Mouse (Mus musculus) c-Kit-positive CD71-positive TER-119-negative erythroid progenitor cells, embryonic 14.5 days (primary cell): Measurements from ENCODE around the gene Camkv.

Experiments
- DNase-seq: peaks from one replicate; pipeline ENCODE4 v3.0.0-alpha.2; 2013; ENCODE audit warnings: low read depth

Gene Camkv

GRCm38 (mm10) chr9:107923021-107923420, 12.5 kb upstream of the Camkv start:
- DNase-seq: peak; percentile 43

GRCm38 (mm10) chr9:107923956-107924355, 11.5 kb upstream of the Camkv start:
- DNase-seq: no peak

DNA sequence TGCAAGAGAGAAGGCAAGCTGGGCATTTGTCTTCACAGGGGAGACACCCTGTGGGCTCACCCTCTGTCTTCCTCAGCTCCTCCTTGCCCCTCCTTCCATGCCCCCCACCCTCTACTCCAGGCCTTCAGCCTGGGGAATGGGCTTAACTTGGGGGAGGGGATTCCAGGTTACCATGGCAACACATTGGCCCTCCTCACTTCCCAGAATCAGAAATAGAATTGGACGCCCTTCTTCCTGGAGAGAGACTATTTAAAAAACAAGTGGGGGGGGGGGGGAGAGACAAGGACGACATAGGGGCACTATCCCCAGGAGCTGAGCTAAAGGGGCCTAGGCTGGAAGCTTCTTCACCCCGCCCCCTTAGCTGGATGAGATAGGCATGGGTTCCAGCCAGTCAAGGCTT, 10.2 kb upstream of the Camkv start:
- DNase-seq: no peak

DNA sequence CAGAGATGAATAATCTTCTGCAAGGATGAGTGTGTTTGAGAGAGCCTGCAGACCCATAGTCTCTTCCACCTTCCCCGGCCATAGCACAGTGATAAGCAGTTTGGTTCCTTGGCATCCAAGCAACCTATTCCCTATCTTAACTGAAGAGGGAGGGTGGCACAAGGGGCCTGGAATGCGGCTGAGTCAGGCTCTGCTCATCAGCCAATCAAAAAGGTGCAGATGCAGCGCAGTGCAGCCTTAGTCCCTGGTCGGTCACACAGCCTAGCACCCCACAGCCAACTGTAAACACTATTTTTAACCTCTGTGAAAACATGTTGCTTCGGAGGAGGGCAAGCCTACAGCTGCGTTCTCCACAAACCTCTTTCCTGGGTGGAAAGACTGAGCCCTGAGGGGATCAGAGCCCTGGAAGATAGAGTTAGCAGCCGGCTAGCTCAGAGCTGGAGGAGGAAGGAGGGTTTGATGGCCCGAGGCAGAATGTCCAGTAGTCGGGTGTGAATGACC, 8.5 kb upstream of the Camkv start:
- DNase-seq: no peak

DNA sequence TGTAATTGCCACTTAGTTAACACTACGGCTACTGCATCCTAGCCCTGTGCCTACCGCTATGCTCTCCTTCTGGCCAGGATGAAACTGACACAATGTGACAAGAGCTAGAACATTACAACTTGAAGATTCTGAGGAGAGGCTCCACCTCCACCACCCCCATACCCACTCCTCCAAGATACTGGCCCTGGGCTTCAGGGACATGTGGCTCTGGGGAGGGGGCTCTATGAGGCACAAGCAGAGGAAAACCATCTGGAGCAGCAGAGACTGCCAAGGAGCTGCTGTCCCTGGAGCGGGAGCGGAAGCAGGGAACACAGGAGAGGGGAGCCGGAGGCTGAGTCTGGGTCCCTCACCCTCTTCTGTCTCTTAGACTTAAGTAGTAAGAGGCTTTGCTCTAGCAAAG, 7.7 kb upstream of the Camkv start:
- DNase-seq: no peak

DNA sequence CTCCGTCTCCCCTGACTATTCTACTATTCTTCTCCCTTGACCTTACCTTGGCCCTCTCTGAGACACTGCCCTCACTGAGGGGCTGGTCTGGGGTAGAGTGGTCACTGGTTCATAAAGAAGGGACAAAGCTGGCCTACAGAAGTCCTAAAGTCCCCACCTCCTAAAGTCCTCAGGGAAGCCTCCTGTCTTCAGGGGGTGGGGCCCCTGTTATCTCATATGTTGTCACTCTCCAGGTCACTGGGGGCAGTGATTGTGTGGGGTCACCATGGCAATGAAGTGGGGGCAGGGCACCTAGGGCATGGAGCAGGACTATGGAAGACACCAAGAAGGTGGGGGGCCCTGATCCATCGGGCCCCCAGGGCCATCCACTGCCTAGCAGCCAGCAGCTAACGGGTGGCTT, 7.3 kb upstream of the Camkv start, which contains the start of gene Actl11:
Actl11 (plus strand) TSS at position 301 of the 400 bp plus-strand sequence.
- no peak for DNase-seq

- no peak for DNase-seq
Measured at GRCm38 (mm10) chr9:107932221-107932620, 3.3 kb upstream of the Camkv start.

GRCm38 (mm10) chr9:107934146-107934545, 1.3 kb upstream of the Camkv start:
- DNase-seq: no peak

DNA sequence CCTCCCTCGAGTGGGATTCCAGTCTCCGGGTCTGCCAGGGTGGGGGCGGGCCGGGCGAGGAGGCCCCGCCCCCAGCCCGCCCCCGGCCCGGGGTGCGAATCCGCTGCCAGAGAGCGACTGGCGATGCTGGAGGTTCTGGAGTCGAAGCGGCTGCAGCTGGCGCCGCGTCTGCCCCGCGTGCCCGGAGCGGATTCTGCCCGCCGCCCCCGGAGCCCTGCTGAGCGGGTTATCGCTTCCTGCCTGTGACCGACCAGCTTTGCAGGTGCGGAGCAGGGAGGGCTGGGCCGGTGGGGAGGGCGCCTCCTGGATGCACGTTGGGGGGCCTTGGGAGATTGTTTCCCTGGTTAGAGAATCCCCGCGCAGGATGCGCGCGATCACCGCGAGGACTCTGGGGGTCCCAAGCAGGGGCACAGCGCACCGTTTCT, 328 bp downstream of the Camkv start:
- no peak for DNase-seq

DNA sequence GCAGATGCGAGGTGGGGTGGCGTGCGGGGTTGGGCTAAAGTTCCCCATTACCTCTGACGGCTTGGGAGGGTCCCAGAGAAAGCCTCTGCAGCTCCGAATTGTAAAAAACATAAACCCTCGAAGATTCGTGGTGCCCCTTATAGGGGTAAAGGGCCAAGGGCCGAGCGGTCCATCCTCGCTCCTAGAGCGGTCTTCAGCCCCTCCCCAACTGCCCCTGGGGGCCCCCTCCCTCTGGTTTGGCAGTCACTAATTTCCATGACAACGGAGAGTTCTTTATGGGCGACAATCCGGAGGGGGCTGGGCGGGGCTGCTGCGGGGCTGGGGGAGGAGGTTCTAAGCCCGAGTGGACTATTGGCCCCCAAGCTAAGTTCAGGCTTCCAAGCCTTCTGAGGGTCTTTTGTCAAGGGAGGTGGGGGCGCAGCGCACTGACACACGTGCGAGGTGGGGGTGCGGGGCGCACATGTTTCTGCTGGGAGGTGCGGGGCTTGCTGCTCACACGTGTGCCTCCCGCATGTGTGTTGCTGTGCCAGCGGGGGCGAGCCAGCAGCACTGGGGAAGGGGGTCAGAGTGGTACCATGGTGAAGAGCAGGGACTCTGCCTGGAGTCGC, 845 bp downstream of the Camkv start:
- no peak for DNase-seq

DNA sequence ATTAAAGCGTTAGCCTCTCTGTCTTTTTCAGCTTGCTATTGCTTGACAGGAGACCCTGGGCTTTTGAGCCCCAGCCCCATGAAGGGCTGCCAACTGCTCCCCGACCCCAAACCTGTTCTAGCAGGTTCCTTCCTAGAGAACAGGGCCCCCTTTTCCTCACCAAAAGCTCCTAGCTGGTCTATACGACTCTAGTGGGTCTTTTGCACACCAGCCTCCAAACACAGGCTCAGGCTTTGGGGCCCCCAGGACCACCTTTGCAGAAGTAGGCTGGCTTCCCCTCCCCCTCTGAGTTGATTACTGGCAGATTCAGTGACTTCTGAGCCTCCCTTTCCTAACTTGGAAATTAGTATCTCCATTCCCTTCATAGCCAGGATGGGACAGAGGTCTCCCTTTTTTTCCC, 1.4 kb downstream of the Camkv start:
- no peak for DNase-seq

- no peak for DNase-seq
Measured at GRCm38 (mm10) chr9:107947241-107948194, 12.0 kb downstream of the Camkv start.

DNA sequence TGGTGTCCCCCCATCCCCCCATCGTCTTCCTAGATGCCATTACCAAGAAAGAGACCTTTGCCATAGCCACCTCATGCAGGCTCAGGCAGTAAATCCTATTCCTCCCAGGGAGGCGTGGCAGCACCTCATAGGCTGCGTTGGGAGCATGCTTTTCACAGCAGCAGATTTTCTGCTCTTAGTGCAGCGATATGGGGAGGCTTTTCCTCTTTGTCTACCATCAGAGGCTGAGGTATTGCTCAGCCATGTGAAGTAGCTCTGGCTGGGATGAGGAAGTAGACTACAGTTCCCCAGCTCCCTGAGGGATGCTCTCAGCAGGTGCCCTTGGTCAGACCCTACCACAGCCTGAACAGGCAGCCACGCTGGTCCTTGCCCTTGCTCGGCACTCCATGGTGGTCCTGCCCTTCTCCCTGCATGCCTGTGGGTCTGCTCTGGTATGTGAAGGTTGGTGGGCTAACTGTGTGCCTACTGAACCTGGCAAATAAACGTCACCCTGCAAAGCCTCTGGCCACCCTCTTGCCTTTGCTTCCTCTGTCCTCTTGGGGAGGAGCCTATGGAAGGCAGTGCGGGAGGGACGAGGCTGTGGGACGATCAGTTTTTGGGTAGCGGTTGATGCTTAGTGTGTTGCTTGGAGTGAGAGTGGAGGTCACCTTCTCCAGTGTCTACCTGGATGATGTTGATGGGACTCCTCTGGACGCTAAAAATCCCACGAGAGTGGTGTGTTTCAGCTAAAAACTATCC, 13.9 kb downstream of the Camkv start:
- DNase-seq: no peak

DNA sequence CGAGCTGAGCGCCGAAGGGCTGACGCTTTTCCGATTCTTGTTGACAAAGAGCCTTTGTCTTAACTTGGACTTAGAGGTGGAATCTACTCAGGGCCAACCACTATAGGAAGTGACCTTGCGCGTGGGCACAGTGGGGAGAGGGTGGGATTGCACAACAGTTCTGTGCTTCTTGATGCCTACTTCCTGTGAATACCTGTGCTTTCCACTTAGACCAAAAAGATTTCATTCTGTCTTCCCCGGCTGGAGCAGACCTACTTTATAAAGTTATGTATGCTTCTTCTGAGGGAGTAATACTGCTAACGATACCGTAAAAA, 14.4 kb downstream of the Camkv start, which contains the start of gene Traip:
Traip (plus strand) TSS at position 215 of the 314 bp plus-strand sequence.
- DNase-seq: no peak

DNA sequence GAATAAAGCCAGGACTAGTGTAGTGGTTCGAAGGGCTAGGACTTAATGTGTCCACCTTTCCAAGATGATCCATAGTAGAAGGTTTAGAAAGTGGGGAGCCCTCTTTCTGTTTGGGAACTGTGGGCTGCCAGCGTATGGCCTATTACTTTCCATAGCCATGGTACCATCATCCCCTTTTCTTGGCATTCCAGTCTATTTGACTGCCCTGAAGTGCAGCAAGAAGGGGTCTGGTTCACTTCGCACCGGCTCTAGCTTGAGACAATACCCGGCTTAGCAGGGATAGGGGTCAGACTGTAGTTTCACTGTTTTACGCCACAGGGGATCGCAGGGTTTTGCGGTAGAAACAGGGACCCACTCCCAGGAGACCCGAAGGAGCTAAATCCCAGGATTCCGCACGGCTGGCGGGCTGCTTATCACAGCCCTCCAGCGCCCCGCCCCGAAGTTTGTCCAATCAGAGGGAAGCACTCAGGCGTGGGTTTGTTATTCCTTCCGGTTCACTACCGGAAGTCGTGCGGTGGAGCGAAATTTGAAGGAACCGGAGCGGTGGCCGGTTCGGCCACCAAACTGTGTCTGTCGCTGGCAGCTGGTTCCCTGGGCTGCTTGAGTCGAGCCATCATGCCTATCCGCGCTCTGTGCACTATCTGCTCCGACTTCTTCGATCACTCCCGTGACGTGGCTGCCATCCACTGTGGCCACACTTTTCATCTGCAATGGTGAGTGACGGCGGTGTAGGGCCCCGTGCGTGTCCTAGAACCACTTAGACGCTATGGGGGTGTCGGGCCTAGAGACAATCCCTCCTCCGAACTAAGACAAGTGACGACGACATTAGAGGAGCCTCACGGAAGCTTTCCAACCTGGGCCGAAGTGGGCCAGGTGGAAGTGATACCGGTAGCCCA, 15.2 kb downstream of the Camkv start:
- DNase-seq: peak; percentile 88

- no peak for DNase-seq
Measured at GRCm38 (mm10) chr9:107955613-107956289, 20.3 kb downstream of the Camkv start.

- no peak for DNase-seq
Measured at GRCm38 (mm10) chr9:107957141-107957540, 21.7 kb downstream of the Camkv start.

GRCm38 (mm10) chr9:107959896-107960295, 24.4 kb downstream of the Camkv start:
- DNase-seq: no peak

GRCm38 (mm10) chr9:107960928-107961327, 25.5 kb downstream of the Camkv start:
- DNase-seq: no peak

DNA sequence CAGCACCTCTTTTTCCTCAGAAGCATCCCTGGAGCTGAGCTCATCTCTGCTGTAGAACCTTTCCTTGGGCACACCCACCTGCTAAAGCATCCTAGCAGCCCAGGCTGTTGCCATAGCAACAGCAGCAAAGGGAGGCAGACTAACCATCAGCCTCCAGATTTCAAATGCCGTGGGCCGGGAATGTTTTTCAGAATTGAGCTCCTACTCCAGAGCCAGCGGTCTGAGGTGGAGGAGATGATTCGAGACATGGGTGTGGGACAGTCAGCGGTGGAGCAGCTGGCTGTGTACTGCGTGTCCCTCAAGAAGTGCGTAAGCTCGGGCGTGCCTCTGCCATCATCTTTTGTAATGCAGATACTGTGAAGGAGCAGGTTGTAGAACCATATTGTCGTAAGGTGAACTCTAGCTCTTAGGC, 25.9 kb downstream of the Camkv start:
- DNase-seq: no peak

GRCm38 (mm10) chr9:107961881-107962280, 26.4 kb downstream of the Camkv start:
- DNase-seq: no peak
